Mouse (Mus musculus) midbrain, embryonic 13.5 days (tissue): Measurements from ENCODE around the gene Marc2. TPM values are rescaled to one million over a fixed set of nuclear protein-coding genes. Genes with fewer than 3 reads are reported as not detected.

Experiments used
- ATAC-seq: fragments of 200-750 bp; cut with Nextera tagmentation; 2 replicates; pipeline ENCODE4 v1.8.0; 2017; ENCODE audit warnings: mild to moderate bottlenecking, moderate TSS enrichment, moderate library complexity
- H3K27ac ChIP-seq: fragments of 300-500 bp; sonication (generic); 2 replicates; pipeline ENCODE4 v1.5.1; 2015; ENCODE audit warnings: inconsistent platforms, mild to moderate bottlenecking, moderate library complexity
- H3K27me3 ChIP-seq: fragments of 300-500 bp; sonication (generic); 2 replicates; pipeline ENCODE4 v1.6.1; 2015; ENCODE audit warnings: mild to moderate bottlenecking, inconsistent platforms
- H3K36me3 ChIP-seq: fragments of 300-500 bp; sonication (generic); 2 replicates; pipeline ENCODE4 v1.6.1; 2015; ENCODE audit warnings: mild to moderate bottlenecking, inconsistent platforms
- H3K4me1 ChIP-seq: fragments of 300-500 bp; sonication (generic); replicated peaks from 2 replicates; pipeline ENCODE4 v1.6.1; 2015; ENCODE audit warnings: inconsistent platforms
- H3K4me2 ChIP-seq: fragments of 300-500 bp; sonication (generic); replicated peaks from 2 replicates; pipeline ENCODE4 v1.6.1; 2015; ENCODE audit warnings: moderate library complexity, mild to moderate bottlenecking, inconsistent platforms
- H3K4me3 ChIP-seq: fragments of 300-500 bp; sonication (generic); replicated peaks from 2 replicates; pipeline ENCODE4 v1.5.1; 2015; ENCODE audit warnings: mild to moderate bottlenecking, inconsistent platforms
- H3K9ac ChIP-seq: fragments of 300-500 bp; sonication (generic); replicated peaks from 2 replicates; pipeline ENCODE4 v1.6.1; 2015; ENCODE audit warnings: mild to moderate bottlenecking, inconsistent platforms
- H3K9me3 ChIP-seq: fragments of 300-500 bp; sonication (generic); 2 replicates; pipeline ENCODE4 v1.6.1; 2016; ENCODE audit warnings: mild to moderate bottlenecking, inconsistent platforms
- WGBS: fragments of 180-500 bp; shearing (Covaris S2); methylation state at CpG from one replicate; pipeline ENCODE4 v1.1.7; 2015; 5-methylcytosine and 5-hydroxymethylcytosine counted together
- polyA plus RNA-seq: library from polyadenylated mRNA; unstranded; fragments of >200 nt; fragmentation: Nextera tagmentation; extraction: Ambion mirVana; gene quantifications from 2 replicates; pipeline ENCODE4 v1.2.1, GENCODE M21; 2015

Marc2 gene
- polyA plus RNA-seq, 1 experiment from 2014 or later = 93.0 TPM

GRCm38 (mm10) chr1:184793163-184793876, 52.9 kb downstream of the Marc2 start:
- peak; percentile 70 for ATAC-seq
- Histone ChIP-seq H3K4me3 (no peak overlapping the region), H3K4me2 (peak overlapping the region; percentile 19; the same call in 1 of the 2 replicates), H3K36me3 (no peaks in the 10 kb centered on the region), H3K4me1 (0 out of 2 replicates have a peak, but pooled peaks cover 2% of the 10 kb centered on the region), H3K9me3 (0 out of 2 replicates have a peak, but pooled peaks cover 5% of the 10 kb centered on the region), H3K27ac (no peak overlapping the region), H3K27me3 (no peaks in the 10 kb centered on the region), H3K9ac (no peak overlapping the region)
- WGBS = 21% methylated on average over 27 of the region's 27 CpGs

- ATAC-seq = no peak
- WGBS = 7% methylated on average over 2 of the region's 2 CpGs
- no peak overlapping the region for H3K27ac ChIP-seq
- 0 out of 2 replicates have a peak, but pooled peaks cover 2% of the 10 kb centered on the region for H3K4me1 ChIP-seq
- no peak overlapping the region for H3K9ac ChIP-seq
- H3K4me3 ChIP-seq = no peak overlapping the region
- H3K36me3 ChIP-seq = no peaks in the 10 kb centered on the region
- H3K9me3 ChIP-seq = no peaks in the 10 kb centered on the region
- no peak overlapping the region for H3K4me2 ChIP-seq
- H3K27me3 ChIP-seq = no peaks in the 10 kb centered on the region
These were observed 55.1 kb downstream of the Marc2 start for GRCm38 (mm10) chr1:184791109-184791508.

GRCm38 (mm10) chr1:184786376-184787151, 59.7 kb downstream of the Marc2 start:
- 69% methylated on average over 13 of the region's 13 CpGs for WGBS

GRCm38 (mm10) chr1:184783641-184784040, 62.6 kb downstream of the Marc2 start:
- no peak overlapping the region for H3K27ac ChIP-seq
- no peak overlapping the region for H3K4me2 ChIP-seq
- H3K4me1 ChIP-seq = no peaks in the 10 kb centered on the region
- no peak overlapping the region for H3K9ac ChIP-seq
- no peaks in the 10 kb centered on the region for H3K9me3 ChIP-seq
- H3K4me3 ChIP-seq = no peak overlapping the region
- no peaks in the 10 kb centered on the region for H3K36me3 ChIP-seq
- no peak for ATAC-seq
- 76% methylated on average over 4 of the region's 4 CpGs for WGBS
- H3K27me3 ChIP-seq = no peaks in the 10 kb centered on the region

More at GRCm38 (mm10) chr1:184786376-184787151, 59.7 kb downstream of the Marc2 start:
- no peak overlapping the region for H3K27ac ChIP-seq
- H3K36me3 ChIP-seq = no peaks in the 10 kb centered on the region
- H3K4me1 ChIP-seq = no peaks in the 10 kb centered on the region
- no peak for ATAC-seq
- no peak overlapping the region for H3K4me3 ChIP-seq
- H3K9ac ChIP-seq = no peak overlapping the region
- H3K9me3 ChIP-seq = no peaks in the 10 kb centered on the region
- H3K4me2 ChIP-seq = no peak overlapping the region
- no peaks in the 10 kb centered on the region for H3K27me3 ChIP-seq

- H3K9ac ChIP-seq = no peak overlapping the region
- H3K27me3 ChIP-seq = no peaks in the 10 kb centered on the region
- no peak overlapping the region for H3K4me3 ChIP-seq
- 84% methylated on average over 14 of the region's 14 CpGs for WGBS
- no peak overlapping the region for H3K4me2 ChIP-seq
- no peak overlapping the region for H3K27ac ChIP-seq
- H3K36me3 ChIP-seq = no peaks in the 10 kb centered on the region
- ATAC-seq = no peak
- no peaks in the 10 kb centered on the region for H3K4me1 ChIP-seq
- no peaks in the 10 kb centered on the region for H3K9me3 ChIP-seq
These were observed 64.1 kb downstream of the Marc2 start for GRCm38 (mm10) chr1:184782161-184782513.

- Histone ChIP-seq H3K36me3 (no peaks in the 10 kb centered on the region), H3K4me1 (no peaks in the 10 kb centered on the region), H3K9me3 (no peaks in the 10 kb centered on the region), H3K4me2 (no peak overlapping the region), H3K4me3 (no peak overlapping the region), H3K27ac (no peak overlapping the region), H3K9ac (no peak overlapping the region), H3K27me3 (no peaks in the 10 kb centered on the region)
- WGBS = 90% methylated on average over 10 of the region's 10 CpGs
- ATAC-seq = no peak
These were observed 64.7 kb downstream of the Marc2 start for GRCm38 (mm10) chr1:184781286-184782160.

- no peak overlapping the region for H3K27ac ChIP-seq
- H3K36me3 ChIP-seq = no peaks in the 10 kb centered on the region
- 90% methylated on average over 6 of the region's 6 CpGs for WGBS
- no peak for ATAC-seq
- no peaks in the 10 kb centered on the region for H3K4me1 ChIP-seq
- no peaks in the 10 kb centered on the region for H3K9me3 ChIP-seq
- H3K27me3 ChIP-seq = no peaks in the 10 kb centered on the region
- H3K9ac ChIP-seq = no peak overlapping the region
- H3K4me2 ChIP-seq = no peak overlapping the region
- no peak overlapping the region for H3K4me3 ChIP-seq
These were observed 68.1 kb downstream of the Marc2 start for GRCm38 (mm10) chr1:184778157-184778556.

- ATAC-seq = no peak
- no peak overlapping the region for H3K27ac ChIP-seq
- no peaks in the 10 kb centered on the region for H3K4me1 ChIP-seq
- 32% methylated on average over 22 of the region's 22 CpGs for WGBS
- H3K4me2 ChIP-seq = no peak overlapping the region
- no peak overlapping the region for H3K9ac ChIP-seq
- H3K27me3 ChIP-seq = no peaks in the 10 kb centered on the region
- no peak overlapping the region for H3K4me3 ChIP-seq
- H3K9me3 ChIP-seq = no peaks in the 10 kb centered on the region
- H3K36me3 ChIP-seq = no peaks in the 10 kb centered on the region
These were observed 69.0 kb downstream of the Marc2 start for GRCm38 (mm10) chr1:184777061-184777795.

- Histone ChIP-seq H3K9ac (no peak overlapping the region), H3K9me3 (no peaks in the 10 kb centered on the region), H3K4me3 (no peak overlapping the region), H3K27me3 (no peaks in the 10 kb centered on the region), H3K4me2 (no peak overlapping the region), H3K4me1 (peaks cover 10% of the 10 kb centered on the region; the same call in 1 of the 2 replicates), H3K36me3 (no peaks in the 10 kb centered on the region), H3K27ac (no peak overlapping the region)
- ATAC-seq = no peak
- 50% methylated on average over 9 of the region's 9 CpGs for WGBS
These were observed 71.0 kb downstream of the Marc2 start for GRCm38 (mm10) chr1:184775289-184775688.

GRCm38 (mm10) chr1:184771891-184772249, 74.4 kb downstream of the Marc2 start:
- Histone ChIP-seq H3K27me3 (no peaks in the 10 kb centered on the region), H3K9me3 (no peaks in the 10 kb centered on the region), H3K36me3 (no peaks in the 10 kb centered on the region), H3K4me2 (peak overlapping the region; percentile 28), H3K4me1 (peaks cover 10% of the 10 kb centered on the region; the same call in 1 of the 2 replicates), H3K4me3 (no peak overlapping the region), H3K9ac (no peak overlapping the region; the same call in 1 of the 2 replicates), H3K27ac (no peak overlapping the region)
- 12% methylated on average over 9 of the region's 9 CpGs for WGBS
- ATAC-seq = peak; percentile 24; the same call in 1 of the 2 replicates

- no peaks in the 10 kb centered on the region for H3K36me3 ChIP-seq
- no peak overlapping the region for H3K4me3 ChIP-seq
- H3K4me1 ChIP-seq = peaks cover 10% of the 10 kb centered on the region; the same call in 1 of the 2 replicates
- ATAC-seq = peak; percentile 58; the same call in 1 of the 2 replicates
- no peaks in the 10 kb centered on the region for H3K9me3 ChIP-seq
- H3K27ac ChIP-seq = no peak overlapping the region
- WGBS = 27% methylated on average over 18 of the region's 18 CpGs
- H3K9ac ChIP-seq = no peak overlapping the region
- no peak overlapping the region; the same call in 1 of the 2 replicates for H3K4me2 ChIP-seq
- H3K27me3 ChIP-seq = no peaks in the 10 kb centered on the region
These were observed 74.9 kb downstream of the Marc2 start for GRCm38 (mm10) chr1:184771202-184771890.
